Mouse (Mus musculus): ENCODE measurements at regions not wholly inside any gene's neighbourhood (a gene's known extent, or its start where the extent isn't known, plus 50 kb on each side); places are given as distances from the start of the nearest gene placed in this dataset.

GRCm38 (mm10) chrX:13014051-13014450 is 57.2 kb upstream of the Usp9x start:
- DNase-seq, result no peak

GRCm38 (mm10) chrX:13013086-13013485 is 58.2 kb upstream of the Usp9x start:
- no peak for DNase-seq

- no peak for DNase-seq
These were observed 80.5 kb upstream of the Usp9x start for GRCm38 (mm10) chrX:12990777-12991176.

- no peak for DNase-seq
These were observed 93.6 kb upstream of the Usp9x start for GRCm38 (mm10) chrX:12977676-12978075.

GRCm38 (mm10) chrX:12968979-12969746 is 102.1 kb upstream of the Usp9x start:
- no peak for DNase-seq

- no peak for DNase-seq
These were observed 111.6 kb upstream of the Usp9x start for GRCm38 (mm10) chrX:12959467-12960314.

- no peak for DNase-seq
These were observed 112.4 kb upstream of the Usp9x start for GRCm38 (mm10) chrX:12958873-12959272.

- DNase-seq, result no peak
These were observed 120.2 kb upstream of the Usp9x start for GRCm38 (mm10) chrX:12950928-12951660.

GRCm38 (mm10) chrX:12942451-12942850 is 128.8 kb upstream of the Usp9x start:
- no peak for DNase-seq

- peak; percentile 18 to 22 for DNase-seq
These were observed 134.7 kb upstream of the Usp9x start for GRCm38 (mm10) chrX:12936406-12937172.

- no peak for DNase-seq
These were observed 137.9 kb upstream of the Usp9x start for GRCm38 (mm10) chrX:12933294-12933807.

GRCm38 (mm10) chrX:12930242-12930641 is 141.1 kb upstream of the Usp9x start:
- no peak for DNase-seq

- no peak for DNase-seq
These were observed 143.3 kb upstream of the Usp9x start for GRCm38 (mm10) chrX:12927797-12928589.

- DNase-seq, result no peak
These were observed 146.3 kb upstream of the Usp9x start for GRCm38 (mm10) chrX:12924705-12925644.

- DNase-seq, result no peak
These were observed 151.7 kb upstream of the Usp9x start for GRCm38 (mm10) chrX:12919576-12919975.

- DNase-seq, result peak; percentile 35 to 55
These were observed 154.2 kb upstream of the Usp9x start for GRCm38 (mm10) chrX:12917105-12917504.

GRCm38 (mm10) chrX:12916684-12917083 is 154.6 kb upstream of the Usp9x start:
- peak in 1 of 2 experiments; percentile 18 for DNase-seq

GRCm38 (mm10) chrX:12900256-12900655 is 138.4 kb upstream of the Med14 start:
- no peak for DNase-seq

- DNase-seq, result peak in 1 of 2 experiments; percentile 20
These were observed 129.6 kb upstream of the Med14 start for GRCm38 (mm10) chrX:12891468-12891867.

- DNase-seq, result no peak
These were observed 127.6 kb upstream of the Med14 start for GRCm38 (mm10) chrX:12889482-12889808.

Data from lung, adult 18-20 months (tissue).